Mouse (Mus musculus) ES-E14 (cell line): ENCODE data around the gene Rnf167.

Source experiments
- CHD2 ChIP-seq: IDR thresholded peaks from 2 replicates; pipeline ENCODE4 v1.6.1; 2014; ENCODE audit warnings: mild to moderate bottlenecking, low read depth, low read length, inconsistent platforms
- ZC3H11A ChIP-seq: IDR thresholded peaks from 2 replicates; pipeline ENCODE4 v1.6.1; 2012; ENCODE audit warnings: low read depth, mild to moderate bottlenecking, inconsistent platforms, low read length, borderline replicate concordance

- TF ChIP-seq ZC3H11A: no peak
- no peak for TF ChIP-seq CHD2
Observed at GRCm38 (mm10) chr11:70630129-70630528, 16.9 kb upstream of the Rnf167 start.
